Mouse (Mus musculus) brain, embryonic 14.5 days (tissue): ENCODE measurements around the gene Sh3kbp1.

Experiments used
- CTCF ChIP-seq: fragments of 200-500 bp; IDR thresholded peaks from 2 replicates; pipeline ENCODE4 v1.5.1; 2012; ENCODE audit warnings: inconsistent platforms, mild to moderate bottlenecking, moderate library complexity, borderline replicate concordance; ENCODE audit not compliant: insufficient read depth, insufficient read length; ENCODE audit errors: extremely low read depth
- POLR2A ChIP-seq: fragments of 200-500 bp; IDR thresholded peaks from 2 replicates; pipeline ENCODE4 v1.6.1; 2012; ENCODE audit warnings: mild to moderate bottlenecking, inconsistent platforms, borderline replicate concordance; ENCODE audit not compliant: poor library complexity, insufficient read depth, insufficient read length, severe bottlenecking; ENCODE audit errors: extremely low read depth

DNA sequence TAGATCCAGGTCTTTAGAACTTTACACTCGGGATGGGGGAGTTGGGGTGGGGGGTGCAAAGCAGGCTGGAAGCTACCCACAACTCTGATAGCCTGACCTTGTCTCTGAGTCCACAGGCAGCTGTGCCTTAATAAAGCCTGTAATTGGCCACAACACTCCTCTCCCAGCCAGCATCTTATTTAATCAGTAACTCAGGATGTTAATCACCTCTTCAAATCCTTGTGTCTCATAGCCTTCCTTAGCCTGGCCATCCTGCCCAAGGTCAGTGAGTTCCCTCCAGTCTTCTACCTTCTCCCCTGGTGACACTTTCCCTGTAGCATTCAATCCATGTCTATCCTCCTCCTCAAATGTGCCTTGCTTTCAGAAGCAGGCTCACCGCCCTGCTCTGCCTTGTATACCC, 342.0 kb downstream of the Sh3kbp1 start:
- no peak for TF ChIP-seq CTCF
- no peak for TF ChIP-seq POLR2A
